Comparison of ENCODE assay signal across 7 mouse cellular contexts in the genomic region with DNA sequence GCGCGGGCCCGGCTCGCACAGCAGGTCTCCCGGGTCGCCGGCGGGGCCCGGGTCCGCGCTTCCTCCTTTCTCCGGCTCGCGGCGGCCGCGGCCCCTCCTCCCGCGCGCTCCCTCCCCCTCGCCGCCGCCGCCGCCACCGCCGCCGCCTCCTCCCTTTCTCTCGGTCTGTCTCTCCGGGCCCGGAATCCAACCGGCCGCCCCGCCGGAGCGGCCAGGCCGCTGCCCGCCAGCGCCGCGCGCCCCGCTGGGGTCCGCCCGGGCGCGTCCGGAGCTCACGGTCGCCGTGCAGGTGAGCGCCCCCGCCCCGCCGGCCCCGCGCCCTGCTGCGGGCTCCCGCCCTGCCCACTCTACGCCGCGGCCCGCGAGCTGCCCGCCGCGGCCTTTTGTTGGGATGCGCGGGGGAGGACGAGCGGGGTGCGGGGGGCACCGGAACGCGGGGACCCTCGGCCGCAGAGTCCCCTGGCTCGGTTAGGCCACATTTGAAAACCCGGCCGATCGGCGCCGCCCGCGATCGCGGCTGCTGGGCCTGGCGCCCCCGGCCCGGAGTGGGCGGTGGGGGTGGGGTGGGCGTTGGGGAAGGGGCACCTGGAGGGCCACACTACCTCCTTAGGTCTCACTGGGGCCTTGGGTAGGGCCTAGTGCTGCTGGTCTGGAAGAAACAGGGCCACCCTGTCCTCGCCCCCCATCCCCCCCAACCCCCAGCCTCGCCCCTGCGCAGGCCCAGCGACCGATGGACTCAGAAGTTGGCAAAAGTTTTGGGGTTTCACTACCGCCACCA. TPM values are rescaled to one million over a fixed set of nuclear protein-coding genes. Genes with fewer than 3 reads are reported as not detected.
DNase-seq lines count a peak whose midpoint lies in the region; TF ChIP-seq lines count a peak whose summit lies in the region.

No protein-coding gene starts in this region.

- 3% methylated on average over 54 of the region's 98 CpGs for WGBS in kidney, adult 2 months

- TF ChIP-seq CTCF in kidney, adult 2 months (conservative IDR thresholded peaks at IDR 0.05; ENCODE audit: insufficient read depth, insufficient read length, low read depth, low read length): no peak

- H3K27me3 ChIP-seq in kidney, adult 2 months (replicated peaks; ENCODE audit: control insufficient read depth, insufficient read depth, low read length): no peaks in the 10 kb centered on the region

- peak overlapping the region; percentile 71 for H3K4me3 ChIP-seq in kidney, adult 2 months (ENCODE audit: insufficient read depth, low read depth, low read length)

- H3K4me1 ChIP-seq in kidney, adult 2 months (ENCODE audit: control insufficient read depth, insufficient read depth, low read length): peaks cover 30% of the 10 kb centered on the region

- no peak for TF ChIP-seq POLR2A in kidney, adult 2 months (IDR thresholded peaks at IDR 0.05; ENCODE audit: low read depth, low read length)

- H3K27ac ChIP-seq in kidney, adult 2 months (ENCODE audit: insufficient read depth, low read depth, low read length): peak overlapping the region; percentile 43; the same call in 1 of the 2 replicates

- intact Hi-C loops in gastrocnemius, postnatal 14 days (cut with DNase I; ENCODE audit: low total_unique reads): no loop called here

- no peaks in the 10 kb centered on the region for H3K36me3 ChIP-seq in kidney, adult 2 months (ENCODE audit: control insufficient read depth, insufficient read depth, low read length)

- DNase-seq in urinary bladder, postnatal 14 days (ENCODE audit: low spot score): peak; percentile 69
- no peak for DNase-seq in urinary bladder, postnatal 36 days (ENCODE audit: low spot score in 2 of 2)
- DNase-seq in cerebellum, adult 8-10 months: peak; percentile 62
- peak; percentile 60 for DNase-seq in gastrocnemius, postnatal 14 days
- DNase-seq in kidney, adult 2 months: peak; percentile 51
- DNase-seq in lung, postnatal 4 days: peak; percentile 66 to 74
- DNase-seq in thymus, postnatal 36 days: peak; percentile 15 to 16

RNA-seq across cellular contexts. Expression of gene Src, which starts 6.1 kb away (rescaled TPM):
- 1 to 10 TPM; 5.2 to 7.5 TPM for total RNA-seq in gastrocnemius, postnatal 14 days (2021)
- polyA plus RNA-seq in kidney, adult 2 months (2012; rRNA removed): 31.8 and 33.9 TPM in 2 replicates

RNA-seq across cellular contexts. Expression of gene Manbal, which starts 56.9 kb away (rescaled TPM):
- 10 to 100 TPM; 20.7 to 28.3 TPM for total RNA-seq in gastrocnemius, postnatal 14 days (2021)
- 70.0 and 75.9 TPM in 2 replicates for polyA plus RNA-seq in kidney, adult 2 months (2012; rRNA removed)

Comparison
In these comparisons a context has a peak if more than half of its experiments do, and no peak if none do; other contexts are left out.
1. DNase-seq: peak in urinary bladder, postnatal 14 days (single experiment), cerebellum, adult 8-10 months (single experiment), gastrocnemius, postnatal 14 days (single experiment), kidney, adult 2 months (single experiment), lung, postnatal 4 days (2 of 2) and thymus, postnatal 36 days (2 of 2); none in urinary bladder, postnatal 36 days (0 of 2).